Mouse (Mus musculus) kidney, adult 2 months (tissue): ENCODE measurements around the gene Tmem239.

Experiments
- CTCF ChIP-seq: fragments of 200-500 bp; conservative IDR thresholded peaks from 2 replicates; pipeline ENCODE4 v1.5.1; 2011; ENCODE audit warnings: low read depth, mild to moderate bottlenecking, control low read depth, low read length, moderate library complexity, mixed read lengths; ENCODE audit not compliant: insufficient read depth, insufficient read length
- POLR2A ChIP-seq: fragments of 200-500 bp; IDR thresholded peaks from one replicate; pipeline ENCODE4 v1.6.1; 2011; ENCODE audit warnings: low read depth, low read length, control low read depth

- no peak for TF ChIP-seq CTCF
- no peak for TF ChIP-seq POLR2A
These were observed 15.2 kb upstream of the Tmem239 start for GRCm38 (mm10) chr2:130390993-130391625.
